Mouse (Mus musculus): ENCODE results near the gene Prr18. TPM values are rescaled to one million over a fixed set of nuclear protein-coding genes. Genes with fewer than 3 reads are reported as not detected.

The Prr18 gene
- polyA plus RNA-seq, 1 experiment from 2014 or later = 0.05 TPM

DNA sequence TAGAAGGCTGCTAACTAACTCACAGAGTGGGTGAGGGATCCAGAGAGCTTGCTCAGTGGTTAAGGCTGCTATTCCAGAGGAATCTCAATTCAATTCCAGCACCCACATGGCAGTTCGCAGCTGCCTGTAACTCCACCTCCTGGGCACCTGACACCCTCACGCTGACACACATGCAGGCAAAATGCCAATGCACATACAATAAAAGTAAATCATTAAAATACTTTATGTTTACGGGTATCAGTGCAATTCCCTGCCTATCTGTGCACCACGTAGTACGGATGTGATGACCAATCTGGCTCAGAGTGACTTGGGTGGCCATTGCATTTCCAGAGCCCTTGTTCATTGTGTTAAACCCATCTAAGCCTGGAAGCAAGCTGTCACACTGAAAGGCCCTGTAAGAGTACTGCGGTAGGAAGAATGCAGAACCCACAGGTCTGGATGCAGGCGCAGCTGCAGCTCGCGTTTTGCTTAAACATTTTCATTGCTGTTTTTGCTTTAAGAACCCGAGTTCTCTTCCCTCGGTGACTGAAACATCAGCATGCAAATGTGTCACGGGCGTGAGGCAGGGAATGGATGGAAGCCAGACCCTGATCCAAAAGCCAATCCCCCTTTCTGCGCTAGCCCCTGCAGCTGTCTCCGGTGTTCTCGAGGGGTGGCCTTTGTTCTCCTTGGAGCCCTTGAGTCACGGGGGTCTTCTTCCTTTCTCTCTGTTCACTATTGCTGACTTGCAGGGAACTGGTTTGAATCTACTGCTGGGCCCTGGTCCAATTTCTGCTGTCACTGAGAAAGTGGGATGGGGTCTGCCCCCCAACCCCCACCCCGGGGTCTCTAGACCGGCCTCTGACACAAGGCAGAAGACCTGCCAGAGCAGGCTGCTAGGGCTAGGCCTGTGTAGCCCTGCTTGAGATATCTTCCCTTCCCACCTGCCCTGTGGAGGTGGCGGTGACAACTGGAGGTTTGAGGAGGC, 30.5 kb downstream of the Prr18 start:
- H3K27me3 ChIP-seq = 0 out of 2 replicates have a peak, but pooled peaks cover 7% of the 10 kb centered on the region
- H3K4me1 ChIP-seq (replicated peaks) = peaks cover 10% of the 10 kb centered on the region
- H3K36me3 ChIP-seq (replicated peaks) = no peaks in the 10 kb centered on the region
- H3K9ac ChIP-seq = no peak overlapping the region
- ATAC-seq (ENCODE audit: insufficient read depth) = no peak
- no peak overlapping the region for H3K4me2 ChIP-seq
- H3K4me3 ChIP-seq (replicated peaks) = no peak overlapping the region
- H3K27ac ChIP-seq (replicated peaks) = no peak overlapping the region
- H3K9me3 ChIP-seq (replicated peaks) = no peaks in the 10 kb centered on the region
- 45% methylated on average over 20 of the region's 20 CpGs for WGBS (ENCODE audit: insufficient replicate concordance)

DNA sequence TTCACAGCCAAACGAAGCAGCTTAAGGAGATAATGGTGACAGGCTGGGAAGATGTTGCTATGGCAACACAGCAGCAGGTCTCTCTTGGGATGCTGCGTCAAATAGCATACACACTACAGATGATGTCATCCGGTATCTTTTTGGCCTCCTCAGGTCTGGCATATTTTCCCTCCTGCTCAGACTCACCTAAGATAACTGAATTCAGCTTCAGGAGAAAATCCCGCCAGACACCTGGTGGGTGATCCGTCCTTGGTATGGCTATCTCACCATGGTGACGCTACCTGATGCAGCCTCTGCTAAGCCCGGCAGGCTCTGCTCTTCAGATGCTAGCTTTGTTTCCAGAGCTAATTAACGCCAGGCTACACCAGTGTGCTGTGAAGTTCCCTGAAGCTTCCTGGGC, 31.3 kb downstream of the Prr18 start:
- no peak for ATAC-seq (ENCODE audit: insufficient read depth)
- H3K27ac ChIP-seq (replicated peaks) = no peak overlapping the region
- H3K4me3 ChIP-seq (replicated peaks) = no peak overlapping the region
- peaks cover 10% of the 10 kb centered on the region for H3K4me1 ChIP-seq (replicated peaks)
- H3K36me3 ChIP-seq (replicated peaks) = no peaks in the 10 kb centered on the region
- H3K9ac ChIP-seq = no peak overlapping the region
- no peak overlapping the region for H3K4me2 ChIP-seq
- H3K27me3 ChIP-seq = 0 out of 2 replicates have a peak, but pooled peaks cover 7% of the 10 kb centered on the region
- H3K9me3 ChIP-seq (replicated peaks) = no peaks in the 10 kb centered on the region
- 53% methylated on average over 8 of the region's 8 CpGs for WGBS (ENCODE audit: insufficient replicate concordance)

DNA sequence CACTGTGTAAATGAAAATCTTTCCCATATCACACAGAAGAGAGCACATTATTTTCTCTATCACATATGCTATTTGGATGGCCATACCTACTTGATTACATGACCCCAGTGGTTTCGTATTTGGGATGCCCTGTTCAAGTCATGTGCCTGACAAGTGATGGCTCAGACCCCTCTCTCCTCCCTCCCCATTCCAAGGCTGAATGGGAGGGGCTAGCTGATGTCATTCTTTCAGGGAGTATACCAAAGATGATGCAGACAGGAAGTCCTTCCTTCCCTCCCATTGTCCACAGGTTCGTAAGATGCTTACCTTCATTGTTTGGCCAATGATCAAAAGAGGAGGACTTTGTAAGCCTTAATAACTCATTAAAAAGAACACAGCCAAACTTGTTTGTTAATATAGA, 31.9 kb downstream of the Prr18 start:
- ATAC-seq (ENCODE audit: insufficient read depth) = no peak
- H3K36me3 ChIP-seq (replicated peaks) = no peaks in the 10 kb centered on the region
- no peak overlapping the region for H3K4me2 ChIP-seq
- no peaks in the 10 kb centered on the region for H3K9me3 ChIP-seq (replicated peaks)
- no peak overlapping the region for H3K27ac ChIP-seq (replicated peaks)
- no peak overlapping the region for H3K4me3 ChIP-seq (replicated peaks)
- 50% methylated on average over 2 of the region's 2 CpGs for WGBS (ENCODE audit: insufficient replicate concordance)
- no peak overlapping the region for H3K9ac ChIP-seq
- 0 out of 2 replicates have a peak, but pooled peaks cover 7% of the 10 kb centered on the region for H3K27me3 ChIP-seq
- H3K4me1 ChIP-seq (replicated peaks) = peaks cover 10% of the 10 kb centered on the region

DNA sequence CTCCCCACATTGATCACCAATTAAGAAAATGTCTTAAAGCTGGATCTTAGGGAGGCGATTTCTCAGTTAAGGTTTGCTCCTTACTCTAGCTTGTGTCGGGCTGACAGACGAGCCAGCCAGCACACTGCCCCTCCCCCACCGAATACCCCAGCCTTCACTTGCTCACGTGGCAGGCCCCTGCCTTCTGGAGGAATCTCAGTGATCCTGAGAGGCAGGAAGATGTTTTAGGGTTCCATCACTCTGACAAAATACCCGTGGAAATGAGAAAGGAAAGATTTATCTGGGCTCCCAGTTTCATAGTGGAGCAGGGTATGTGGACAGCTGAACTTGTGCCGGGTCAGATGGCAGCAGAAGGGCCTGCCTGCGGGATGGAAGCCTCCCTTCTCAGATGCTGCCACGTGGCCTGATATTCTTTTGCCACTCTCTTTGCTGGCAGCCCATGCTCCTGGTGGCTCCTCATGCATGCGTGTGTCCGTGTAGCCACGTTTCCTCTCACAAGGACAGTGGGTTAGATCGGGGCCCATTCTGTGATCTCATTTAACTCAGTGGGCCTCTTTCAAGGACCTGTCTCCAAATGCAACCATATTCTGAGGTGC, 33.5 kb downstream of the Prr18 start:
- no peak for ATAC-seq (ENCODE audit: insufficient read depth)
- WGBS (ENCODE audit: insufficient replicate concordance) = 43% methylated on average over 13 of the region's 13 CpGs

DNA sequence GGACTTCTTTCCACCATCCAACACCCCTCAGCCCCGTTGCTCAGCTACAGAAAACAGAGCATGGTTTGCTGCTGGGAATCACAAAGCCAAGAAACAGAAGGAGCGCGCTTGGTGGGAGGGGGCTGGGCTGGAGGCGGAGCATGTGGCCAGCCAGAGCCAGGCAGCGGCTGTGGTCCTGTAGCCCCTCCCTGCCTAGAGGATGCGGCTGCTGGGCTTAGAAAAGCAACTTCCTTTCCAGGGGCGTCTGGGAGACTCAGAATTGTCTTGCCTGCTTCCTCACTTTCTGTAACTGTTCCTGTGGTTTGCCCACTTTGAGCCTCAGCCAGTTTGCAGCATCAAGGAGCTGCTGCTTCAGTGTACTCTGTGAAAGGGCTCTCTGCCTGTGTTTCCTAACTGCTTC, 34.6 kb downstream of the Prr18 start:
- H3K36me3 ChIP-seq (replicated peaks) = no peaks in the 10 kb centered on the region
- H3K27me3 ChIP-seq = 0 out of 2 replicates have a peak, but pooled peaks cover 7% of the 10 kb centered on the region
- no peak overlapping the region for H3K27ac ChIP-seq (replicated peaks)
- ATAC-seq (ENCODE audit: insufficient read depth) = 0 out of 2 replicates have a peak, but pooled peaks have one; percentile 42
- no peaks in the 10 kb centered on the region for H3K9me3 ChIP-seq (replicated peaks)
- H3K9ac ChIP-seq = no peak overlapping the region
- peak overlapping the region; percentile 57 for H3K4me2 ChIP-seq
- H3K4me3 ChIP-seq (replicated peaks) = peak overlapping the region; percentile 1; the same call in 1 of the 2 replicates
- under 1% methylated on average over 7 of the region's 7 CpGs for WGBS (ENCODE audit: insufficient replicate concordance)
- peaks cover 10% of the 10 kb centered on the region for H3K4me1 ChIP-seq (replicated peaks)

More for the DNA sequence above, 33.5 kb downstream of the Prr18 start:
- Histone ChIP-seq H3K4me3 (replicated peaks) (no peak overlapping the region), H3K27ac (replicated peaks) (no peak overlapping the region), H3K9ac (no peak overlapping the region), H3K9me3 (replicated peaks) (no peaks in the 10 kb centered on the region), H3K4me1 (replicated peaks) (peaks cover 10% of the 10 kb centered on the region), H3K36me3 (replicated peaks) (no peaks in the 10 kb centered on the region), H3K4me2 (no peak overlapping the region), H3K27me3 (0 out of 2 replicates have a peak, but pooled peaks cover 7% of the 10 kb centered on the region)

DNA sequence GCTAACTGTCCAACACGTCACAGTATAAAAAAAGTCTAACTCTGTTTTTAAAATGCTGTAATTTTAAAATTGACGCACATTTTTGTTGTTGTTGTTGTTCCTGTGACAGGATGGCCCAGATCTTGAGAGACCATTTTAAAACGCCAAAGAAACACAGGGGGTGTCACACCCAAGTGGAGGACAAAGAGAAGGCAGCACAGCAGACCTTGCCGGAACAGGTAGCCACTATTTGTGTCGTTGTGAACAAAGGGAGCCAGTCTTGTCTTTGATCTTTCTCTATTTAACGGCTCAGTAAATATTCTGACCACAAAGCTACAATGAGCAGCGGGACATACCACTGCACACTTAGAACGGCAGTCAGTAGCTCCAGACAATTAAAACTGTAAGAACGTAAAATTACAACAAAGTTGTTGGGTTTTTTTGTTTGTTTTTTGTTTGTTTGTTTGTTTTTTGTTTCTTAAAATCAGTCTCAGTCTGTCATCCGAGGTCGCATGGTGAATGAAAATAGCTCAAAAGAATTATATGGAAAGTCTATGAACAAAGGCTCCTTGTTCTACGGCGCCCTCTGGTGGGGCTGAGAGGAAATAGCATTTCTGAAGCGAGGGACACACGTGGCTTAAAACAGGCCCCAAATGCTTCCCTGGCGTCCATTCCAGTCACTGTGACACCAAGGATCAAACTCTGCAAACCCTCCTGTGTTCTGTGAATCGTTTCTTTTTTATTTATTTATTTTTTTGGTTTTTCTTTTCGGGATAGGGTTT, 35.2 kb downstream of the Prr18 start:
- ATAC-seq (ENCODE audit: insufficient read depth) = no peak
- no peak overlapping the region for H3K27ac ChIP-seq (replicated peaks)
- peak overlapping the region; percentile 1; the same call in 1 of the 2 replicates for H3K4me3 ChIP-seq (replicated peaks)
- H3K4me1 ChIP-seq (replicated peaks) = peaks cover 10% of the 10 kb centered on the region
- 0 out of 2 replicates have a peak, but pooled peaks cover 7% of the 10 kb centered on the region for H3K27me3 ChIP-seq
- WGBS (ENCODE audit: insufficient replicate concordance) = under 1% methylated on average over 18 of the region's 18 CpGs
- H3K9me3 ChIP-seq (replicated peaks) = no peaks in the 10 kb centered on the region
- H3K4me2 ChIP-seq = peak overlapping the region; percentile 57
- no peak overlapping the region for H3K9ac ChIP-seq
- no peaks in the 10 kb centered on the region for H3K36me3 ChIP-seq (replicated peaks)

DNA sequence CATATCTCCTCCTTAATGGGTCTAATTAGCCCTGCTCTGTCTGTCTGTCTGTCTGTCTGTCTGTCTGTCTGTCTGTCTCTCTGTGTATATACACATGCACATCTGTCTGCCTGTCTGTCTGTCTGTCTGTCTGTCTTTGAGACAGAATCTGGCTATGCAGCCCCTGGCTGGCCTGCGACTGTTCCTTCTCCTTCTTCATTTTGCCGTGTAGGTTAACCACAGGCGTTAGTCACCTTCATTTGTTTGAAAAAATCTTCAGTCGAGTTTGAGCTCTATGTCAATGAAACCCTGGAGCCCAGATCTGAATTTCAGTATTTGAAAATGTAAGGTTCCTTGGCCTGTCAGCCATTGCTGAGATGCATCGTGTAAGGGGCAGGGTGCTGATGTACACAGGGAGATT, 40.0 kb downstream of the Prr18 start:
- H3K9ac ChIP-seq = no peak overlapping the region
- no peaks in the 10 kb centered on the region for H3K9me3 ChIP-seq (replicated peaks)
- WGBS (ENCODE audit: insufficient replicate concordance) = 24% methylated on average over 5 of the region's 5 CpGs
- no peaks in the 10 kb centered on the region for H3K27me3 ChIP-seq
- H3K4me1 ChIP-seq (replicated peaks) = peaks cover 1% of the 10 kb centered on the region; the same call in 1 of the 2 replicates
- H3K36me3 ChIP-seq (replicated peaks) = no peaks in the 10 kb centered on the region
- no peak for ATAC-seq (ENCODE audit: insufficient read depth)
- H3K4me3 ChIP-seq (replicated peaks) = no peak overlapping the region
- H3K4me2 ChIP-seq = no peak overlapping the region
- no peak overlapping the region for H3K27ac ChIP-seq (replicated peaks)

DNA sequence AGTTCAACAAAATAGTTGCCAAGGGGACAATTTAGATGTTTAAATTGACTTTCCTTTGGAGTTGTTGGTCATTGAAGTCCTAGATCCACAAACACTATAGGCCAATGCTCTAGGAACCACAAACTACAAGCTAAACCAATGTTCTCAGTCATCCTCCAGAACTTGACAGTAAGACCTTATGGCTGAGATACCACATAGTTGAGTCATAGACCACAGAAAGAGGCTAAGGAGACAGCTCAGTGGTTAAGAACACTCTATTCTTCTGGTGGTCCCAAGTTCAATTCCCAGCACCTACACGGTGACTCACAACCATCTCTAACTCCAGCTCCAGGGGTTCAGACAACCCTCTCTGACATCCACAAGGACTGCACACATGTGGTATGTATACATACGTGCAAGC, 48.2 kb downstream of the Prr18 start:
- Histone ChIP-seq H3K9ac (no peak overlapping the region), H3K4me2 (no peak overlapping the region), H3K4me3 (replicated peaks) (no peak overlapping the region), H3K27me3 (peaks cover 29% of the 10 kb centered on the region), H3K9me3 (replicated peaks) (no peaks in the 10 kb centered on the region), H3K36me3 (replicated peaks) (no peaks in the 10 kb centered on the region), H3K4me1 (replicated peaks) (no peaks in the 10 kb centered on the region; the same call in 1 of the 2 replicates), H3K27ac (replicated peaks) (no peak overlapping the region)
- no peak for ATAC-seq (ENCODE audit: insufficient read depth)
- 76% methylated on average over 2 of the region's 2 CpGs for WGBS (ENCODE audit: insufficient replicate concordance)

DNA sequence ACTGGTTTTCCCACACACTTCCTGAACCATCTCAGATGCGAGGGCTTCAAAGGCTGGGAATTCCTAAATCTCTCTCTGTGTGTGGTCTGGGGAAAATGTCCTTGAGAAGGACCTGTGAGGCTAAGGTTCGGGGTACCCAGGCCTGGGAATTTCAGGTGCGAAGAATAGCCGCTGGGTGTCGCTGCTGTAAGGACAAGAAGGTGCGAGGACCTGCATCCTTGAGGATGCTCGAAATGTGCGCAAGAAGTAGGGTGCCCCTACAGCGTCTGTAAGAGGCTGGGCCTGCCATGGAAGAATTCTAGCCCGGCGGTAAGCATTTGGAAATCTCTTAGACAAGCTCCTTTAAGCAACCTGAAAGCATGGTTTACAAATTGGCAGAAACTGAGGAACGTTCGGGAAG, 51.2 kb downstream of the Prr18 start:
- Histone ChIP-seq H3K9me3 (replicated peaks) (no peaks in the 10 kb centered on the region), H3K4me2 (no peak overlapping the region), H3K36me3 (replicated peaks) (no peaks in the 10 kb centered on the region), H3K27me3 (peaks cover 41% of the 10 kb centered on the region), H3K27ac (replicated peaks) (no peak overlapping the region), H3K4me1 (replicated peaks) (no peaks in the 10 kb centered on the region; the same call in 1 of the 2 replicates), H3K9ac (no peak overlapping the region), H3K4me3 (replicated peaks) (no peak overlapping the region)
- WGBS (ENCODE audit: insufficient replicate concordance) = 3% methylated on average over 13 of the region's 13 CpGs
- ATAC-seq (ENCODE audit: insufficient read depth) = no peak

DNA sequence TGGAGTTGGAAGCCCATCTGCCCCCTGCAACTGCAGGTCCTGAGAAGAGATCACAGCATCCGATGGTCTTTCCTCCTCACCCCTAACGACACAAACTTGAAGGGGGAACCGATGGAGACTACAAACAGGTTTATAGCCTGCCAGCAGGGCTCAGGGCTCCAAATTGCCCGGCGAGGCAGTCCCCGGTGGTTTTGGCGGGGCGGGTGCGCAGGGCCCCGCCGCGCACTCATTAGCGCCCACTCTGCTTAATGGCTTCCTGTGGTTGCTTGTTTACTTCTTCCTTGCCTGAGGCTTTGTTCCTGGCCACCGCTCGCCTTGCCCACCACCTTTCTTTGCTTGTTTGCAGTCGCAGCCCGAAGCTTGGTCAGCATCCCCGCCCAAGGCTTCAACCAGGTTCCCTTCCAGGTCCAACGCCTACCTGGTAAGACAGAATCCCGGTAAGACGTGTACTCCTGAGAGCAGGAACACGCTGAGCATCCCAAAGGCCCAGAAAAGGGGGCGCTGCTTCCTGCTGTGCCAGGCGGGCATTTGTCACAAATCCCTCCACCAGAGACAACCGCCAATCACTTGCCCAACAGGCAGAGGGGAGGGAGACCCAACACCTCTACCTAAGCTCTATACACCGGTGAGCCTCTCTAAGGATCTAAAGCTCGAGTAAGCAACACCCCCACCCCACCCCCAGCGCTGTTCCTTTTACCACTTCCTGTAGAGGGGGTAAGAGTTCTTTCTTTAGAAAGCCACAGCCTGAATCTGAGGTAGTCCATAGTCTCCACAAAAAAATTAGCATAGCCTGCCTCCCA, 51.9 kb downstream of the Prr18 start:
- Histone ChIP-seq H3K4me1 (replicated peaks) (no peaks in the 10 kb centered on the region; the same call in 1 of the 2 replicates), H3K4me3 (replicated peaks) (no peak overlapping the region), H3K36me3 (replicated peaks) (no peaks in the 10 kb centered on the region), H3K9ac (no peak overlapping the region), H3K27ac (replicated peaks) (no peak overlapping the region), H3K9me3 (replicated peaks) (no peaks in the 10 kb centered on the region), H3K4me2 (no peak overlapping the region; the same call in 1 of the 2 replicates), H3K27me3 (peaks cover 41% of the 10 kb centered on the region)
- WGBS (ENCODE audit: insufficient replicate concordance) = 1% methylated on average over 28 of the region's 28 CpGs
- no peak for ATAC-seq (ENCODE audit: insufficient read depth)

Measured in liver, embryonic 15.5 days (tissue).